Mouse (Mus musculus) layer of hippocampus, adult 9-10 months (tissue): ENCODE data around the gene Cpeb4.
A peak's percentile ranks its signal among the peaks of the same experiment; 100 is the strongest.

Source experiments
- DNase-seq: peaks from one replicate; pipeline ENCODE4 v3.0.0; 2022; ENCODE audit warnings: low spot score

Cpeb4 gene

DNA sequence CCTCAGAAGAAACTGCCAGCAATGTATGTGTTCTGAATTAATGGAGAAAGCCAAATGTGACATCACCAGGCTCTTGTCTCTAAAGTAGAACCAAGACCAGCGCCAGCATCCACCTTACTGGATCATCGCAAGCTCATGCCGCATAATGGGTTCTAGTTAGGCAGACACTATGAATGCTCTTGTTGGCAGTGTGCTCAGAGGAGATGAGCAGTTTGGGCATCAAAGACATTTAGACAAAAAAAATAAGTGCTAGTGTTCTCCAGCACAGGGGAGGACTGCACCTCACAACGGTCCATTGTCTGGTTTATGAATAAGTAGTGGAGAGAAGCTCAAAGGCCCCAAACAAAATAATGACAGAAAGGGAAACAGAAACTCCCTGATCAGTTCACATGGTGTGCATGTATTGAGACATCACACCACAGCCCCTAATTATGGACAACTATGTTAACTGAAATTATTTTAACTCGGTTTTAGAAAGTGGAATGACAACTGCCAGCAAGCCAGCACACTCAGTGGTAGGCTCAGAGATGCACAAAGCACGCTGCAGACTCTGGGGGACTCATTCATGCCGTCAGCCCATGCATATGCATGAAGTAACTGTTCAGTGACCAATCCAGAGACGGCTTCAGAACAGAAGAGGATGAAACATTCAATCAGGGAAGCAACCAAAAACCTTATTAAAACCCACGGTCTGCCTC lies 25.1 kb upstream of the Cpeb4 start:
- DNase-seq = no peak

DNA sequence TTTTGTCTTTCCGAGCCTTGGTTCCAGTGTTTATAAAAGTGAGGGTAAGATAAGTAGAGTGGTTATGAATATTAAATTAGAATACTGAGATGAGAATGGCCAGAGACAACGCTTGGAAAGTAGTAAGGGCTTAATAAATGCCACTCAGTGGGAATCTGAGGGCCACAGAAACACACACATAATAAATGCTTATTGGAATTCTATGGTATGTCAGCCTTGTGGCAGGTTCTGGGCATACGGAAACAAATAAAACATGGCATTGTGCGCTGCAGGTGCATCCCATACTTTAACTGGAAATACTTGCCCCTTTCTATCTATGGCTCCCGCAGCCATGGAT lies 24.6 kb upstream of the Cpeb4 start:
- no peak for DNase-seq

DNA sequence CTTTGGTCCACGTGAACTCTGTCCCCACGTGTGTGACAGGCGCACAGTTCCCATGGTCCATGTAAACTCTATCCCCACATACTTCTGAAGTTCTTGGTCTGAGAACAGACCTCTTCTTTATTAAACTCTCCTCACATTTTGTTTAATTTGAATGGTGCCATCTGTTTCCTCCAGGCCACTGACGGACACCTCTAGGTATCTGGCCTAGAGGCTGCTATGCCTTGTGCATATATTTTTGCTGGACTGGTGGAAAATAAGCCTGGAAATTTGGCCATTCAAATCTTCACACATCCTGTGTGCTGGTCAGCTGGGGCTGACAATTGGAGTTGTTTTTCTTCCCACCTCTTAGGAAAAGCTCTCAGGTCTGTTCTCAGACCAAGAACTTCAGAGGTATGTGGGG lies 23.3 kb upstream of the Cpeb4 start:
- no peak for DNase-seq

DNA sequence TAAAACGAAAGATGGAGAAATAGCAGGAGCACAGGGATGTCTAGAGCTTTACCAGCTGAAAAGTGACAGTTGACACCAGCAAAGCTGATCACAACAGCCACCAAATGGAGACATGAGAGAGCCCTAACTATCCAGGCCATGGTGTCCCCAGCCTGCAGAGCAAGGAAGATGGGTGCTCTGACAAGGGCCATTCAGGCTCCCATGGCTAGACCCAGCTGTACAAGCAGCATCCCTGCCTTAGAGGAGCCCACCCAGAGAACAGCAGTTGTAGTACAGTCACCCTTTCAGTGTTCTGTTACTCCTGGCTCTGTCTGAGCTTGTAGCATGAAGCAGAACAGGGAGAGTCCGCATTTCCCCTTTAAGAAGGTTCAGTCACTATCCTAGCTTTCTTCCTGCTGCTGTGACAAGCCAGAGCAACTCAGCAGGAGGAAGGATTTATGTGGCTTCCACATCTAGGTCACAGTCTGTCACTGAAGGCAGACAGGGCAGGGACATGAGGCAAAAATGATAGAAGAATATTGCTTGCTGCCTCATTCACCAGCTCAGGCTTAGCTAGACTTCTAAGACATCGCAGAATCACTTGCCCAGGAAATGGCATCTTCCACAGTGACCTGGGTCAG lies 21.7 kb upstream of the Cpeb4 start:
- DNase-seq = no peak

DNA sequence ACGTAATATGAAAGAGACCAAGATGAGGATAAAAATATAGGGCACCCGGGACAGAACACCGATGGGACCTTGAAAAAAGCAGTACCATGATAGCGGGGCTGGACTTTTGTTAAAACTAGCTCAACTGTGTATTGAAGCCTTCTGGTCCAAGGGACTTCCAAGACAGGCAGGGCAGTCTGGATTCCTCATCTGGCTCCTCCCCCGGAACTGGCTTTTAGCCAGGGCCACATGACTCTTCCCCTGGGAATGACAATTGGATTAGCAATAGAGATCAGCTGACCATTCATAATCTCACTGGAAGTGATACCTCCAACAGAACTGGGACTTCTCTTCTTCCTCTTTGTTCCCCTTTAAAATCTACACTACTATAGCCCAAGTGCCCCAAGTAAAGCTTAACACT lies 21.0 kb upstream of the Cpeb4 start:
- DNase-seq = no peak

DNA sequence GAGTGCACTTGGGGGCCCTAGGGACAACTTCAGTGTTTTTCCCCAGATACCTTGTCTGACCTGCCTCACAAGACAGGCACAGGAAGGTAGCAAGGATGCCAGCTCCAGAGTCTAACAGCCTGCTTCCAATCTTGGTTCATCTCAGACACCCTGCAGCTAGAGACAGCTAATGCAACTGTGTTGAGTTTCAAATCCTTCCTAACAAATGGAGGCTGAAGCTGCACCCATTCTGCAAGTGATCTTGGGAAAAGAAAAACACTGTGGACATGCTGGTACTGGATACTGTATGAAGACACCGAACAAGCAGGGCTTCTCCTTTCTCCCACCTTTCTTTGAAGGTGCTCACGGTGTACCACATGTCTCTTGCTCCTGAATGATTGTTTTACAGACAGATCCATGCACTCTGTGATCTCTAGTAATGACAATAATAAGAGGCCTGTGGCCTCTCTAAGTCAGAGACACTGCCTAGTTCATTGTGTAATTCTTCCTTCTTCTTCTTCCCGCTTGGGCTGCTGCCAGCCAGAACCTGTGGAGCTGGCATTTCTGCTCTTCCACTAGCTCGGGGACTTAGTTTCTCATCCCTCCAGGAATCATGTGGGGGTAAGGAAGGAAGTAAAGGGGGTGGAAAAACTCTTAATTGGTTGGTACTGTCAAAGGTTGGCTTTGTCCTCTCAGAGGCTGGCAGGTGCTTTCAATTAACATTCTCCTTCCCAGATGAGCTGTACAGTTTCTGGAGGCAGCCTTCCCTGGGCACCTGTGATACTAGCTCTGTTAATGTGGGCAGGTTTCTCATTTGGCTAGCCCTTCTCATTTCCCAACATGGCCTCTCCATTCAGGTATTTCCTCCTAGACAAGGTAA lies 20.1 kb upstream of the Cpeb4 start:
- no peak for DNase-seq

DNA sequence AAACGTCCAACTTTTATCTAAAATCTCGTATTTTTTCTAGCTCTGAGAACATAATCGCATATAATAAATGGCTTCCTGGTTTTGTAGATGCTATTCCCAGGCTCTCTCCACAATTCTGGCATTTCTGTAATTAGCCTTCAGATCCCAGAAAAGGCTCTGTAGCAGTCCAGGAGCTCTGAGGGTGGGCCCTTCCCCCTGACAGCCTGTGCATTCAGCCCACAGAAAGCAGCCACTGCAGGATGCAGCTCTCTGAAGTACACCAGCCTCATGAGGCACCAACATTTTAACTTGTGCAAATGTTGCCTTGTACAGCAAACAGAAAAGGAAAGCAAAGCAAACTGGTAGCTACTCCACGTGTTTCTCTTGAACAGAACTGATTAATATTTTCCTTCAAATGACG lies 17.1 kb upstream of the Cpeb4 start:
- DNase-seq = no peak

DNA sequence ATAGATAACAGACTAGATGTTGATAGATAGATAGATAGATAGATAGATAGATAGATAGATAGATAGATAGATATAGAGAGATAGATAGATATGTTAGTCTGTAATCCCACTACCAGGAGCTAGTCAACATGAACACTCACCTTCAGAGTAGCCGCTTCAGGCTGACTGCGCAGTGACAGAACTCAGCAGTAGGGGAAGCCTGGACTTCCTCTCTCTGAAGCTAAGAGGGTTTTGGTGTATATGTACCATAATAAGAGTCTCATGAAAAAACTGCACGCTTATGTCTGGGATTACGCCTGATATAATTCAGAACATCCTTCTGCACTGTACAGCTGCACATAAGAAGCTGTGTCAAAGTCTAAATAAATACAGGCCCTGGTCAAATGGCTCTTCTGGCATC lies 14.5 kb upstream of the Cpeb4 start:
- DNase-seq = no peak

DNA sequence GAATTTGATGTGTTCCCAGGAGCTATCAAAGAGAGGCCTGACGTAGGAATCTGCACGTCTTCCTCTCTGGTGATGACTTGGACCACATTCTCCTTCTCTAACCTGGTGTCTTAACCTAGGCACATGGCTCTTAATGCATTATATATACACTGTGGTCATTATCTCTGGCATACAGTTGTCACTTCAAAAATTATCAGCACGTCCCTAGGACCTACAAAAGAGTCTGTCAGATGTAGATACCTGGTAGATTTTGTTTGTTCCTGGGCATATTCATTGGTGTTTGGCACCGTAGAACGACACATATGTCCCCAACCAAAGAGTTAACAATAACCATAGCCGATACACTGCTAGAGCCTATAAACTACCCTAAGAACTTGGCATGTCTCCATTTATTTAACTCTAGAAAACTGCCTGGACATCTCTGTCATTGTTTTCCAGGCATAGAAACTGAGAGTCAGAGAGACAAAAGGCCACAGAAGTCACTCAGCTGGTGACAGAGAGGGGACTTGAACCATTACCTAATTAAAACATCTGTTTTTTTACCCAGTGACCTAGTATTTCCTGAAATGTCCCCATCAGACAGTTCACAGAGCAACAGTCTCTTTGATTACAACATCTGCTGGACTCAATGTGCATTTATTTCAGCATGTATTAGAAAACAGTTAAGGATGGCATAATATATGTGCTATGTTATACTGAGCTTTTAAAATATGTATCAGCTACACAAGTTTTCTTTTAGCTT lies 10.7 kb upstream of the Cpeb4 start:
- no peak for DNase-seq

DNA sequence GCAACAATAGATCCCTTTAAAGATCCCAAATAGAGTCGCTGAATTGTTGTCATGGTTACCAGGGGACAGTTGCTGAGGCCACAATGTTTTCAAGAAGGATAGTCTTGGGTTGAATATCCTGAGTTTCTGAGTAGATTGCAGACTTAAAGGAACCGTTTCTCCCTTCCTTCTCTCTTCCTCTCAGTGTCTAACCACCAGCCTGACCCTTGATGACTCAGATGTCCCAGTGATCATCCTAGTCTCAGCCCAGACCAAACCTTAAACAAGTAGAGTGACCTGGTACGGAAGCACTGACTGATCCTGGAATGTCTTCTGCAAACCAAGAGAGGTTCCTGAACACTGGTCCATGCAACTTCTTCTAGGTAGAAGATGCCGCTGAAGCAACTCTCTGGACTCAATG lies 4.0 kb upstream of the Cpeb4 start:
- no peak for DNase-seq

DNA sequence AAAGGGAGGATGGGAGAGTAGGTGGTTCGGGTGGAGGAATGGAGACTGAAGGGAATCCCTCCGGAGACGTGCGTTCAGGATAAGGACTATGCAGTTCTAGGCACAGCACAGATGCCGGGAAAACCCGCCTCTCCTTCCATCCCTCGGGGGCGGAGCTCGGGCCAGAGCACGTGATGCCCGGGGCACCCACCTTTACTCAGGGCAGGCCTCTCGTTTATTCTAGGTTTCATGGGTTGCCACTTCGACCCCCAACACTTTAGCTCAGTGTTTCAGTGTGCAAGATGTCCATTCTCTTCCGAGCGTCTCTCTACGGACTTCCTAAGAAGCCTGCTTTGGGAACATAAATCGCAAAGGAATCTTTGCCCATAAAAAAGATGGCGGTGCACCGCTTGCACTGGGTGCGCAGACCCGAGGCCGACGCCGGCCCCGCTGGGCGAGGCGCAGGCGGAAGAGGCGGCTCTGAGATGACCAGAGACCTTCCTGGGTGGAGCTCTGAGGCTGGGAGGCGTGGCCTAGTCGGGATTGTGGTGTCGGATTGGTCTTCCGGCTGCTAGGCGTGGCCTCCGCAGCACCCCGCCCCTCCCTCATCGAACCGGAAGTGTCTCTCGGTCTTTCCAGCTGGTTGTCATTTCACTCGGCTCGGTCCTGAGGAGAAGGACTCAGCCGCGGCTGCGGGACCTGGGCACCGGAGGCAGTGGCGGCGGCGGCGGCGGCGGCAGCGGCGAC lies 1.6 kb upstream of the Cpeb4 start:
- DNase-seq = peak; percentile 96

DNA sequence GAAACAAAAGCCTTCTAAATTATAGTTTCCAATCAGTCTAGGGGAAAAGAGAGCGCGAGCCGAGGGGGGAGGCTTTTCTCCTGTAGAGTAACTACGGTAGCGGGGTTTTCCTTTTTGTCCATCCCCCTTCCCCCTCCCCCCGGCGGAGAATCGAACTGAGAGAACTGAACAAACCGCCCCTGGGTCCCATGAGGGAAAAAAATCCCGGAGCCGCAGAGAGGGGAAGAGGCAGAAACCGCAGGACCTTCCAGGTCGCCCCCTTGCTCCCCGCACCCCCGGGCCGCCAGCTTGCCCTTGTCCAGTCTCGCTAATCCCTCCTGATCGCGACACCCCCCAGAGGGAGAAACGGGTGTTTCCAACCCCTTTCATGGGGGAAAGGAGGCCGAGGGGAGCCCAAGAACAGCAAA lies 873 bp upstream of the Cpeb4 start:
- no peak for DNase-seq

DNA sequence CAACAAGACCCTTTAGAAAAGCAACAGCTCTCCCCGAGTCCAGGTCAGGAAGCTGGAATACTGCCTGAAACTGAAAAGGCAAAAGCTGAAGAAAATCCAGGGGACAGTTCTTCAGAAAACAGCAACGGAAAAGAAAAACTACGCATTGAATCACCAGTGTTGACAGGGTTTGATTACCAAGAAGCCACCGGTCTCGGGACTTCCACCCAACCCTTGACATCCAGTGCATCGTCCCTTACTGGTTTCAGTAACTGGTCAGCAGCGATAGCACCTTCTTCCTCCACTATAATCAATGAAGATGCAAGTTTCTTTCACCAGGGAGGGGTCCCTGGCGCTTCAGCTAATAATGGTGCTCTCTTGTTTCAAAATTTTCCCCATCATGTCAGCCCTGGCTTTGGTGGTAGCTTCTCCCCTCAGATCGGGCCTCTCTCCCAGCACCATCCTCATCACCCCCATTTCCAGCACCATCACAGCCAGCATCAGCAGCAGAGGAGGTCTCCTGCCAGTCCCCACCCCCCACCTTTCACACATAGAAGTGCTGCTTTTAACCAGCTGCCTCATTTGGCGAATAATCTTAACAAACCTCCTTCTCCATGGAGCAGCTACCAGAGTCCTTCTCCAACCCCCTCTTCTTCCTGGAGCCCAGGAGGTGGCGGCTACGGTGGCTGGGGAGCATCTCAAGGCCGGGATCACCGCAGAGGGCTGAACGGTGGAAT lies 693 bp downstream of the Cpeb4 start:
- no peak for DNase-seq

DNA sequence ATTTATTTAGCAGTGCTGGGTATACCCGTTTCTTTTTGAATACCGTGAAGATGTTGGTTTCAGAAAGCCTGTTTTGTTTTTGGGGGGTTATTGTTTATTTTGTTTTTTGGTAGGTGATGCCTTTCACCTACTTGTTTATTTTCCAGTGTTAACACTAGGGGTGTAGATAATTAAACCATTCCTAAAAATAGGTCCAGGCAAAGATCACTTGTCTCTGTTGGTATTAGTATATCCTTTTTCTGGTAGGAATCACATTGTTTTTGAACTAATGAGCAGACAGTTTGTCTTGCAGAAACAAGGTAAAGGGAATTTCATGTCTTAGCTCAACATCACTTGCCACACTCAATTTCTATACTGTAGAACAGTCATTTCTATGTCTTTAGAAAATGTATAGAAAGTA lies 2.1 kb downstream of the Cpeb4 start:
- no peak for DNase-seq

DNA sequence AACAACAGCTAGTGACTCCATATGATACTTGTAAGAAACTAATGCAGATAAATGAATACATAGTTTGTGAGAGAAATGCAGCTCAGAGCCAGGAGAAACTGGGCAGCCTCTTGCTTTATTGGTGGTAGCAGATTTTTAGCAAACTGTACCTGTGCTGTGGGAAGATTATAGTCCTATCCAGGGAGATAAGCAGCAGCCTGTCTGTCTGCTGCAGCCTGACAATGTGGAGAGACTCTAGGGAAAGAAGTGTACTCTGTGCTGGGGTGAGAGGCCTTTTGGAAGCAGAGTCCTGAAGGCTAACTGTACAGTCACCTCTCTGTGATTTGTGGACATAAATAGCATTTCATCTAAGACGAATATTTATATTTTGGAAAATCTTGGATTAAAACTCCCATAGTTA lies 11.7 kb downstream of the Cpeb4 start:
- DNase-seq = no peak

DNA sequence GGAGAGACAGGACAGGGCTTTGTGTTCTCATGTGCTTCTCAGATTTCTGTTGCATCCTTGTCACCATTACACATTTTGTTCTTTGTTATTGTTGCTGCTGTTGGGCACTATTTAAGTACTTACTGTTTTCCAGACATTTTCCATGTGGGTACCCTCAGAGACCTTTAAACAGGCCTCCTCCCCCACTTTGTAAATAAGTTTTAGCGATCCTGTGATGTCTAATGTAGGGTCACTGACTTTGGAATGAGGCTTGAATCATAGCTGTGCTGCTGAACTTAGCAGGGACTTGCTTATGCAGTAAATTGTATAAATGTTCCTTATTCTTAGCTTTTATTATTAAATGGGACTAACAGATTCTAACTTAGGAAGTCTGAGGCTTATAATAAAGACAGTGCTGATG lies 13.8 kb downstream of the Cpeb4 start:
- DNase-seq = no peak

DNA sequence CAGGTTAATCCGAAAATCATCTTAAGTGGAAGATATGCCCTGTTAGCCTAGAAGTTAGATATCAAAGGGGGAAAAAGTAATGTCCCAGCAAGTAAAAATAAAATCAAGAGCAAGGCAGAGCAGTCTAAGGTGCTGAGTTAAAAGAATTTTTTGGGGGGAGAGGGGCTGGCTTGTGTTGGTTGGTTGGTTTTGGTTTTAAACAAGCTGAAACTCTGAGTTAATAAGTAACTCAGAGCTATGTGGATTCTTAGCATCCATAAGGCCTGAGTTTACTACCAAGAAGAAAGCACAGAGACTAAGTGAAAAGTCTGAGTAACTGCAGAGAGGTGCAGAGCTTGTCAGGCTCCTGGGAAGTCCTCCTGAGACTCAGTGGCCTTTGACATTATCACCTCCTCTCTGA lies 16.2 kb downstream of the Cpeb4 start:
- DNase-seq = no peak

DNA sequence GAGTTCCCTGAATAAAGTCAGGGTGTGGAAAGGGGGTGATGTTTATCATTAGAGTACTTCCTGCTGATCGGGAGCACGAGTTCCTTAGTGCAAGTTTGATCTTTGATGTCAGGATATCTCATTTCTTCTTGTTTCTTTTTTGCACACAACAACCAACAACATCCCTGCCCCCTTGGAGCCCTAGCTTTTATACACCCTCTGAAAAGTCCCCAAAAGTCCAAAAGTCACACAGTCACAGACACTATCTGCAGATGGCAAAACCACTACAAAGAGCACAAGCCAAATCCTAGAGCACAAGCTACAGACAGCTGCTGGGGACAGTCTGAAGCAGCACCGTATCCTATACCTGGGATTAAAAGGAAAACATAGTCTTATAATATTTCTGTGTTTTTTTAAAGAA lies 20.1 kb downstream of the Cpeb4 start:
- DNase-seq = no peak

DNA sequence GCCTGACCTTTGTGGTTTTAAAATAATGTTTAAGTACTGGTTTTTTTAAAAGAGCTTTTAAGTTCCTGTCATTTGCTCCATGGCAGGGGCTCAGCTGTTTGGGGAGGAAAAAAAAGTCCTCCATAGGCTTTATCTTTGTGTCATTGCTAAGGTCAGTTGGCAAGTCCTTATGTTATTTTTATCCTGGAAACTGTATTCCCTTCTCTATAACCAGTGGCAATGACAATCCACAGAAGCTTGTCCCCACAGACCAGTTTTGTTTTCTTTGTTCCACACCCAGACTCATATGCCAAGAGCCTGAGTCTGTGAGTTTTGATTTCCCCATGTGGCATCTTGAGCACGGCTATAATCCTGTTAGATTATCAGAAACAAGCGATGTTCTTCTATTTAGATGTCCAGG lies 21.6 kb downstream of the Cpeb4 start:
- DNase-seq = no peak

DNA sequence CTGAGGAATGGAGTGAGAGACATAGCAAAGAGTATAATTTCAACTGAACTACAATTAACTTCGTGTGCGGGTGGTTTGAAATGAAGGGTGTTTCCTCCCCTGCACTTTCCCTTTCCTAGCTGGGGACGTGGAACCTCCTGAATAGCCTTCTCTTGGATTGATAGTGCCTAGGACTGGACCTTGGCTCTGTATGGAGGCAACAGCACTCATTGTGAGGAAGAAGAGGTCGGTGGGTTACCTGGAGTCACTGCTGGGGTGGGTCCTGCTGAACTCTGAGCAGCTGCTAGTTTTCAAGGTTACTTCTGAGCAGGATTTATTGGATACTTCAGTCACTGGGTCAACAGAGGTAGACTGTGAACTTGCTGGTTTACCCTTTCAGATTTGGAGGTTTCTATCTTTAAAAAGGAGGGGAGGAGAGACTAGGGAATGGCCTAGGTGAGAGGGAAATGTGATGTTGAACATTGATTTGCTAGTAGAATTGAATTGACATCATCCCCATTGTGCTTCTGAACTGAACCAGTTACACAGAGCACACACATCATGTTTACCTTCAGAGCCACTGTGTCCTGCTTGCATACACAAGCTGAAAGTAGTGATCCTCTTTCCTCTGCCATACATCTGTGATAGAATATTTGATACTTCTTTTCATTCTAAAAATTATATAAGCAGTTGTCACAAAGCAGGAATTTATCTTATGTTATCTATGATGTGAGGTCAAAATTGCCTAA lies 24.2 kb downstream of the Cpeb4 start:
- DNase-seq = no peak

DNA sequence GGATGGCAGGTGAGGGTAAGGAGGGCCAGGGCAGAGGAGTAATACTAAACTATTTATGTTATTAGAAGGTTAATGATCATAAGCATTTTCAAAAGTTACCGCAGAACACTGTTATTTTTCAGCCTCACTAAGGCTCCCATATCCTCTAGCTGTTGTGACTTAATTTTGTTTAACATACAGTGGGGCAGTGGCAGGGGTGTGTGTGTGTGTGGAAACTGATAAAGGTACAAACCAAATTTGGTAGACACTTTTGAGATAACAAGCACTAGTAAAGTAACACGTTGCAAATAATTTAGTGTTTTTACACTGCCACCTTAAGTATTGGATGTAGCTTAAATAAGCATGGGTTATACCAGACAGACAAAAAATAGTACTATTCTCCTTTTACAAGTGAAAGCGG lies 24.9 kb downstream of the Cpeb4 start:
- no peak for DNase-seq
